Mouse (Mus musculus): ENCODE data around the gene Slc4a1.

Gene Slc4a1

DNA sequence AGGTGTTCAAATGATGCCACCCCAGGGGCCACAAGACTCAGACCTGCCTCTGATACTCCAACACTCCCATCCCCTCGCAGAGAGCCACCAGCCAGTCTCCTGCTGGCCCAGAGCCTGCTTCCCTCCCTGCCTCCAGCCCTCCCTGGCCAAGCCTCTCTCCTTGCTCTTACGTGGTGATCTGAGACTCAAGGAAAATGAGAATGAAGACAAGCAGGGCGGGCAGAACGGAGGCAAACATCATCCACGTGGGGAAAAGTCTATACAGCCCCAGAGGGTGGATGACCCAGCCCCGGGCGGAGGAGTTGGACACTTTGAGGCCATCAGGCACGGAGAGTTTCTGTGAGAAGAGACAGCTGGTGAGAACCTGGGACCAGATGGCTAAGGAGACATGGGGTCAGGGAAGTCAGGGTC lies 13.0 kb downstream of the Slc4a1 start:
- in situ Hi-C loops (cut with MboI, MseI) = no loop called here

DNA sequence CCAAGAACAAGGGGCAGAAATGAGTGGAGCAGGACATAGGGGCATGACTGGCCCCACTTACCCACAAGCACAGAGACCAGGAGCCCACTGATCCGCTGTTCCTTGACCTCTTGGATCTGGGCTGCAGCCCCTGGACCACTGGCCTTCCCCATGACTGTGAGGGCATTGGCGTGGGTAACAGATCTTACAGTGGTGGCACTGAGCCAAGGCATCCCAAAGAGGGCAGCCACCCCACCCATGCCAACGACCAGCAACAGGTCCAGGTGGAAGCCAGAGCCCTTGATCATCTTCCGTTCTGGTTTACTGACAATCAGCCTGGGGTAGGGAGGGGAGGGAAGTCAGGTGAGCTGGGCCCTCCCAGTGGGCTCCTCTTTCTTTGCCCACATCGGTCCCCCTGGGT lies 13.6 kb downstream of the Slc4a1 start:
- in situ Hi-C loops (cut with MboI, MseI) = no loop called here

DNA sequence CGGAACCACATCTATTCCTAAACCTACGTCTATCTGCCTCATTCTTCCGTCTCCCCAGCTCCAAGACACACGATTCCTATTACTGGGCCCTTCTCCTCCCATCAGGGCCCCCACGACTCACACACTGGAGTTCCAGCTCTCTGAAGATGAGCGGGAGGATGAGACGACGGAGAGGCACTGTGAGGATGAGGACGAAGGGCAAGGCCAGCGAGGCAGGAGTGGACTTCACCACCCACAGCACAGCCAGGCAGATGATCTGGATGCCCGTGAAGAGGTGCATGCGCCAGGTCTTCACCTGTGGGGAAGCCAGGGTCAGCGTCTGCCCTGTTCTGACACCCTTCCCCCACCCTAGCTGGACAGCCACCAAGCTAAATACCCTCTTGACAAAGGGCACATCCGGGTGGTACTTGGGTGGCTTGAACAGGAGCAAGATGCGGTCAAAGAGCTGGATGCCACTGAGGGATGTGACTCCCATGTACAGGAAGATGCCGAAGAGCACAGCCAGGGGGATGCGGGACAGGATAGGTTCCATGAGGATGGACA lies 15.0 kb downstream of the Slc4a1 start:
- in situ Hi-C loops (cut with MboI, MseI) = no loop called here

DNA sequence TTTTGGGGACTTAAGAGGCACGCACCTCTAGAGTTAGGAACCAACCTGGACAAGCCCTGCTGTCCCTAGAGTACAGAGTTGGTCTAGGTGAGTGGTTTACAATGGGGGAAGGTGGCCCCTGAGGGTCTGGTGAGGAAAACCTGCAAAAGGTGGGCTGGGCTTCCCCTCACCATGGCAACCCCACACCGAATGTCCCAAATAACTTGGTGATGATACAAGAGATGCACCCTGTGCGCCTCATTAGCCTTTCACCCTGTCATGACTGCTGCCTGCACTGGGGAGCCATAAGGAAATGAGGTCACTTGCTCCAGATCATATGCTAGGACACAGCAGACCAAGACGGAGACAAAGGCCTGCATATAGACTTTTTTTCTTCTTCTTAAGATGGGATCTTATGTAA lies 15.6 kb downstream of the Slc4a1 start:
- in situ Hi-C loops (cut with MboI, MseI) = no loop called here

DNA sequence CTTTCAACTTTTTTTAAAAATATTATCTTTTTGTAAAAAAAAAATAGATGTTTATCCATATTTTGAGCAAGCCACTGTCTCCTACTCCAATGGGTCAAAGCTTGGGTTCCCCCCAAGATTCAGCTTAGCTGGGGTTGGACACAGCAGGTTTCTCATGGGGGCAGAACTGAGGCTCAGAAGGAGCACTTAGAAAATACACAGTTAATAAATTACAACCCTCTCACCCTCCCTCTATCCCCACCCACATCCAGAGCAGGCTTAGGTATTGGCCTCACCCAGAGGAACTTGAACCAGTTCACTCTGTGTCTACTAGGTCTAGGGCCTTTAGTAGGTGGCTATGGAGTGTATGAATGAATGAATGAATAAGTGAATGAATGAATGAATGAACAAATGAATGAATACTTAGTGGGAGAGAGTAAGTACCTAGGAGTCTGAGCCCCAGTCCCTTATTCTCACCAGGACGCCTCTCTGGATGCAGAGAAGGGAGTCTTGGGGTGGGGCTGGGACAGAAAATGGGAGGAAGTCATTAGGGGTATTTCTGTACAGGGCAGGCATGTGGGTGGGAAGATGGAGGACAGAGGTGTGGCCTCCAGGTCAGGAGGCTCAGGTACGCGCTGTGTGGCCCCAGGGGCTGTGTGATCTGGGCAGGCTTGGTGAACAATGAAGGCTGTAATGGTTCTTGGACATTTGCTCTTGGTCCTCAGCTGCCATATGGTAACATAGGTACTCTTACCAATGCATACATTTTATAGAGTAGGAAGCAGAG lies 16.6 kb downstream of the Slc4a1 start:
- in situ Hi-C loops (cut with MboI, MseI) = no loop called here

DNA sequence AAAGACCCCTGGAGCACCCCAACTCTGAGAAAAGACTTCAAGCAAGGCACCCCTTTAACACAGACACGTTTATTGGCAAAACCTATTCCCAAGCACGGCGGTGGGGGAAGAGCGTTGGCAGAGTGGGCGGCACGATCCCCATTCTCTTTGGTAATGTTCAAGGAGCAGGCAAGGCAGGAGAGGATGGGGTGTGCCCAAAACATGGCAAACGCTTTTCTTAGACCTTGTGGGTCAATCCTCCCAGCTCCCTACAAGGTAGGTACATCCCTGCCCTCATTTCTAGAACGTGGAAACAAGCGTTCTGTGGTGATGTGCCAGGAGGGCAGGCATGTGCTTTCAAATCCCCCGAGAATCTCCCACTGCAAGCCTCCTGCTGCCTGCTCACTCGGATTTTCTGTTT lies 17.2 kb downstream of the Slc4a1 start:
- in situ Hi-C loops (cut with MboI, MseI) = no loop called here

DNA sequence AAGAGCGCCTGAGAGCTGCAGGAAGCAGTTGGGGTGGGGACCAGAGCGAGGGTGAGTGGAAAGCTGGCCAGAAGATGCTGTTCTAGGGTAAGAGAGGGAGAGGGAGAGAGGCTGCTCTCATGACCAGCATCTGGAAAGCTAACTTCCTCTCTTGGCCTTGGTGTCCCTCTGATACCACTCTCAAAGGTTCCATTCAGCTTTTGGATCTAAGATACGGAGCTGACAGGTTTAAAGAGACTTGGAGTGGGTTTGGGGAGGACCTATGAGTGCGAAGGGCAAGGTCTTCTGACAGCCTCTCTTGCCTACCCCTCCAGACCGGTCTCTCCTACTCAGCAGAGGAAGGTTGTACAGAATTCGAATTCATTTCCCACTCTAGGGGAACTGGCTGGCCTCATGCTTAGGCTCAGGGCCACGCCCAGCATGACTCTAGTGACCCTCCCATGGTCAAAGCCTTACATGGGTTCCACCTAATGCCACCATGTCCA lies 17.9 kb downstream of the Slc4a1 start:
- in situ Hi-C loops (cut with MboI, MseI) = no loop called here

DNA sequence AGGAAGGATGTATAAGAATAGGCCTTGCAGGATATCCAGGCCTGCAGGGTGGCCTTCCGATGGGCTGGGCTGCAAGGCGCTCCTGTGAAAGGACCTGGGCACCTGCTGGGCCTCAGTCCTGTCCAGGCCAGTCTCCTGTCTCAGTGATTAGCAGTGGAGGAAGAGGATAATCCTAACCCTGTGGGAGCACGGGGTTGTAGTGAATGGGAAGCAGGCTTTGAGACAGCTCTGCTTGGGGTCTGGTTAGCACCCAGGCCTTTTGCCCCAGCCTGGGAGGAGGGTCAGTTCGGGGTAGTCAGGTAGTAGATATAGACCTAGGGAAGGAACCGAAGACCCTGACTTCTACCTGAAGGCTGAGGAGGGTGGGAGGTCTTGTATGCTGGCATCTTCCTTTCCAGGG lies 18.3 kb downstream of the Slc4a1 start:
- in situ Hi-C loops (cut with MboI, MseI) = no loop called here

DNA sequence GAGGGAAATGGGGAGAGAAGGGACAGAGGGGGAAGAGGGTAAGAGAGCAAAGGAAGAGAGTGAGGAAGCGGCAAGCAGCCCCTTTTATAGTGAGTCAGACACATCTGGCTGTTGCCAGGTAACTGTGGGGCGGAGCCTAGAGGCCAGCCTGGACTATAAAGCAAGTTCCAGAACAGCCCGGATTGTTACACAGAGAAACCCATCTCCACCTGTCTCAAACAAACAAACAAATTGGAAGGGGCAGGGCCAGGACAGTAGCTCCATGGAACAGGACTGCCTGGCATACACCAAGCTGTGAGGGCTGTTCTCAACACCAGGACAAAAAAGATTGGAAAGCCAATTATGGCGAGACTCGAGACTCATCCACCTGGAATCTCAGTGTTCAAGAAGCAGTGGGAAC lies 19.1 kb downstream of the Slc4a1 start:
- in situ Hi-C loops (cut with MboI, MseI) = no loop called here

DNA sequence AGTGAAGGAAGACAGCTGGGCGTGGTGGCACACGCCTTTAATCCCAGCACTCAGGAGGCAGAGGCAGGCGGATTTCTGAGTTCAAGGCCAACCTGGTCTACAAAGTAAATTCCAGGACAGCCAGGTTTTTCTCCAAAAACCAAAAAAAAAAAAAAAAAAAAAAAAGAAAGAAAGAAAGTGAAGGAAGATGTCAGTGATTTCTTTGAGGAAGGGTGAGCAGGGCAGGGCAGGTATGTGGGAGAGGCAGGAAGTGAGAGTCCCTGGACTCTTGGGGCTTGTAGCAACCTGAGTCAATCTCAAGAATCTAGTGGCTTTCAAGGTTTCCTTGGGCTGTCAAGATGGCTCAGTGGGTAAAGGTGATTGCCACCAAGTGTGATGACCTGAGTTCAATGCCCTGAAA lies 21.5 kb downstream of the Slc4a1 start:
- in situ Hi-C loops (cut with MboI, MseI) = no loop called here

DNA sequence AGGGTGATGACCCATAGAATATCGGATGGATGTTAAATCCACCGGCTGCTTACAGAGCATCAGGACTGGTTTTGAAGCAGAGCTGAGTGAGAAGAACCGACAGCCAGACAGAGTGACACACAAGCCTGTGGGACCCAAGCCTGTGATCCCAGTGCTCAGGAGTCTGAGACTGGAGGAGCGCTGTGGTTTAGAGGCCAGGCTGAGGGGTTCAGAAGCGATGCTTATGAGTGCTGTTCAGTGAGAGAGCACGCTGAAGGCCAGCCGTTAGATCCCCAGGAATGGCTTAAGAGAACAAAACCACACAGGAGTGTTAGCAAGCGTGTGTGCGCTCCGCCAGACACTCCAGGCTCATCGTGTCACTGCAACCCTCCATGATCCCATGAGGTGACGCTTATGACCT lies 23.3 kb downstream of the Slc4a1 start:
- in situ Hi-C loops (cut with MboI, MseI) = no loop called here

DNA sequence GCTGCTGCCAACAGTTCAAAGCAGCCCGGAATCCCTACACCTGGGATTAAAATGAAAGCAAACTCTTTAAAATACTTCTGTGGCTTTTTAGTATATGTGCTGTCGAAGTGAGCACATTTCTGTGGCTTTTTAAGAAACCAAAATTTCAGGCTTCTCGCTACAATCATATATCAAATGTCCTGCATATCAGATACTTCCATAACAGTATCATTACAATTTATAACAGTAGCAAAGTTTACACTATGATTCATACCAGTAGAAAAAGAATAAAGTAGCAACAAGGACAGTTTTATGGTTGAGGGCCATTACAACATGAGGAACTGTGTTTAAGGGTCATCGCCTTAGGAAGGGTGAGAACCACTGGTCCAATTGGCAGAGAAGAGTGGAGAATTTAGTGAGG lies 24.9 kb downstream of the Slc4a1 start:
- in situ Hi-C loops (cut with MboI, MseI) = no loop called here

DNA sequence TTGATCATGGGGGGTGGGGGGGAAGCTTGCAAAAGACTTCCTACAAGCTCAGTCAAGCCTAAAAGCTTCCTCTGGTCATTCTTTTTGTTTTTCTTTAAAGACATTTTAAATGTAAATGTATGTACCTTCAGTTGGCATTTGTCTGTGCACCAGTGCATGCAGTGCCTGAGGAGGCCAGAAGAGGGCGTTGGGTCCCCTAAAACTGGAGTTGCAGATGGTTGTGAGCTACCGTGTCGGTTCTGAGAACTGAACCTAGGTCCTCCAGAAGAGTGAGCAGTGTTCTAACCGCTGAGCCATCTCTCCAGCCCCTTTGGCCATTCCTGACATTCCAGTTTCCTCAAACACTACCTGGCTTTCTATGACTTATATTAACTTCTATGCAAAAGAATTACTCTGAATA lies 26.4 kb downstream of the Slc4a1 start:
- in situ Hi-C loops (cut with MboI, MseI) = no loop called here

DNA sequence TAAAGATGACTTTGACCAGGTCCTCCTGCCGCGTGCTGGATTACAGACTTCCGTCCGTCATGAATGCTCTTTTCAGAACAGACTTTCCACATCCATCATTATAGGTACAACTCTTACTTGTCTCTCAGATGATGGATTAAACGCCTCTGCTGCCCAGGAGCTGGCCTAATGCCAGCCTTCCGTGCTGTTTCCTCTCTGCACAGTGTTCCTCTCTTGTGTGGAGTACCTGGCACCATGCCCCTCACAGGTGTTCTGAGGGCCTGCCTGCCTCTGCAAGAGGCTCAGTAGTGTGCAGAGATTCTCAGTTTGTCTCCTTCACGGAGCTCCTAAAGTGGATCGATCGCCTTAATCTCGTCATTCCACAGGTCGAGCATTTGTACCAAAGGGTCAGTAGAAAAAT lies 26.8 kb downstream of the Slc4a1 start:
- in situ Hi-C loops (cut with MboI, MseI) = no loop called here

DNA sequence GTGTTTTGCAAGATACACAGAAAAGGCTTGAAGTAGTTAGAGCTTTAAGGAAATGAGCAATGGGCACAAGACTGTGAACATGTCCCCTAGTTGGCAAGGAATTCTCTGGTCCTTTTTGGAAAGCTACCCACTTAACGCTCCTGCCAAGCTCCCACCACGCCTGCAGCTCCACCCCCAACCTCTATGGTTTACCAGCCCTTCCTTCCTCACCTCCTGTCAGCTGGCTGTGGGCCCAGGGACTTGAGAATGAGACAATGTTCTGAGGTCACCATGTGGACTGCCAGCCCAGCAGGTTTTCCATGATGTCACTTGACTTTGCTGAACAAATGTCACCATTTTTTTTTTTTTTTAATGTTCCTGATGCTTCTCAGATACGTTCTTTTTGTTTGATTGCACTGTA lies 27.4 kb downstream of the Slc4a1 start:
- in situ Hi-C loops (cut with MboI, MseI) = no loop called here

DNA sequence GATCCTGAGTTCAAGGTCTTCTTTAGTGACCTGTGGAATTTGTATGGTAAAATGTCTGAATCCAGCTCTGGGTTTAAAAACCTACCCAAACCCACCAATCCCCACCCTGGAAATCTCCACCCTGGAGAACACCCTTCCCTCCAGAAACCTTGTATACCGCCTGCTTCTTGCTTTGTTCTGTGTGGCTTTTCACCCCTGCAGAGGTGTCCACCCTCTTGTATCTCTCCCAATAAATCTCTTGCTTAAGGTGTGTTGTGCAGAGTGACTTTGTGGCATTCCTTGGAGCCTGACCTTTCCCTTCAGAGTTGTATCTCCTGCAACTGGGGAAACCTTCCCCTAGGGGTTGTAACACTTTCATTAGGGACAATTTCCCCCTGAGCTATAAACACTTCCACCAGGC lies 28.1 kb downstream of the Slc4a1 start:
- in situ Hi-C loops (cut with MboI, MseI) = no loop called here

DNA sequence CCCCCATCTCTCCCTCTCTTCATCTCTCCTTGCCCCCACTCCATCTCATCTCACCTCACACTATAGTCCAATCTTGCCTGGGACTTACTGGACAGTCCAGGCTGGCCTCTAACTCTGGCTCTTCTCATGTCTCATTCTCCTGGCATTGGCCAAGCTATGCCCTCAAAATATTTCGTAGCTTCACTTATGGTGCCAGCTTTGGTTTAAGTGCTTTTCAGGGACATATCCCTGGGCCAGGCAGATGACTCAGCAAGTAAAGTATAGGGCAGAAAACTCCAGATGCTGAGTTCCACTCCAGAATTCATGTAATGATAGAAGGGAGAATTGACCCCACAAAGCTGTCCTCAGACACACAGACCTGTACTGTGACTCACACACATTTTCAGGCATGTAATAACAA lies 29.8 kb downstream of the Slc4a1 start:
- in situ Hi-C loops (cut with MboI, MseI) = no loop called here

DNA sequence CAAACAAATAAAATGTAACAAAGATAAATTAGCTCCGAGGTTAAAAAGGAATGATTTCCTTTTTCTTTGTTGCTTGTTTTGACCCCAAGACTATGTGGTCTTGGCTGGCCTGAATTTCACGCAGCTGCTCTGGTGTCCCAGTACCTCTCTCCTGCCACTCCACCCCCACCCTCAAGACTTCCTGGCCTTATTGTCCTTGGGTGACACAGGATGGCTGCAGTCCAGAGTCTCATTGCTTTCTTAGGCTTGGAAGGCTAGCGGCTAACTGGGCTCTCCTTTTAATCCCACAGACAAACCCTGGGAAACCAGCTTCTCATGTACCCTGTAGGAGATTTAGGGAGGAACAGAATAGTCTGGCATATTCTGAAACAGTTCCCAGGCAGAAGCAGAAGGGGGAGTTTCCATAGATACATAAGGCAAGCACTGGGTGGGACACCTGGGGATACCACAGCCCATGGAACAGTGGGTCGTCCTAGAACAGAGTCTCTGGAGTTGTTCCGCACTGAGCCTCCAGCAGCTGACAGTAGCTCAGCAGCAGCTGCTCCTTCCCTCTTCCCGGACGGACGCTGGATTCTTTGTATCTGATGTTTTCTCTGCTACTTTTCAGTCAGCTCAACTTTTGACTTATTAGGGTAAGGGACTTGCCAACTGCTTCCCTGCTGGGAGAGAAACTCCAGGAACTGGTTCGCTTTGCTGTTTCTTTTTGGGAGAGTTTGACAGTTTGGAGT lies 30.9 kb downstream of the Slc4a1 start:
- in situ Hi-C loops (cut with MboI, MseI) = loop anchor here in 1 of 2 experiments (5.0 kb wide), 1 partner anchor 37 kb away; no protein-coding TSS in a partner anchor

DNA sequence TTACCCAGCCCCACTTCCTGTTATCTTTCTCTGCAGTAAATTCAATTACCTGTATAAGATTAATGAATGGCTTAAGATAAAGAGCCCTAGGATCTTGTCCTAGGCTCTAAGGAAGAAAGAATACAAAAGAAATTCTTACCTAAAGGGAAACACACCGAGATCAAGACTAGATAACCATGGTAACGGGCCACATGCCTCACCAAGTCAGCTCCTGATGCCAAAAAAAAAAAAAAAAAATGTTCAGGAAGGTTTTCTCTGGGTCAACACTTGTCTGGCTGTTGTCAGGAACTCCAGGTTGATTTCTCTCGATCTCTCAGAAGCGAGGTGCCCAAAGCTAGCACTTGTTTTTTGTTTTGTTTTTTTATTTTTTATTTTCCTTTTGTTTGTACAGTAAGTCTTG lies 32.0 kb downstream of the Slc4a1 start:
- in situ Hi-C loops (cut with MboI, MseI) = loop anchor here in 1 of 2 experiments (5.0 kb wide), 1 partner anchor 38 kb away; no protein-coding TSS in a partner anchor

DNA sequence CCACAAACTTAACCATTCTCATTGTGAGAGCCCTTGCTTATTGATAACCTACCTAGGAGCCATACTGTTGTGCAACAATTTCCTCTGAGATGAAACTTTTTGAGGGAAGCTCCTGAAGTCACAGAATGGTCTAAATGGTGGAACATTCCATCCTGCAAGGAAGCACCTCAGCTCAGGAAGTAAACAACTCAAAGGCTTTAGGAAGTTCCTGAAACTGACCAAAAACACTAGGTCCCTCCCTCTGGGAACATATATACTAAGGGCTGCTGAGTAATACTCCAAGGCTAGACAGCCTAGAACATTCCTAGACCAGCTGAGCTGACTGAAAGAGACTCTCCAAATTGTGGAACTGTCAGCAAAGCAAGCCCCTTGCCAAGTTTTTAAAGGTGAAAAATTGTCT lies 32.9 kb downstream of the Slc4a1 start:
- in situ Hi-C loops (cut with MboI, MseI) = loop anchor here in 1 of 2 experiments (5.0 kb wide), 1 partner anchor 39 kb away; no protein-coding TSS in a partner anchor

DNA sequence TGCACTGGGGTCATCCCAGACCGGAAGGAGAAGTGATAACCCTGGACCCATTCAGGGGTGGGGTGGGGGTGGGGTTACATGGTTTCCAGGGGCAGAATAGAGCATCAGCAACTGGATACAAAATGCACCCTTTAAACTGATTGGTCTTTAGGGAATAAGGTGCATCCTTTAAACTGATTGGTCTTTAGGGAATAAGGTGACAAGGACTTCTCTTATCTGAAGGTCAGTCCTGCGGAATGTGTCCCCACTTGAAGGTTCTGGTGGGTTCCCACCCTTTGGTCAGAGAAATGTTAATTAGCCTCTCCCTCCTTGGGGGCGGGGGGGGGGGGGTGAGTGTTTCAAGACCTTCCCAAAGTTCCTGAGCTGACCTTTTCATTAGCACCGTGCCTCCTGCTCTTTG lies 34.2 kb downstream of the Slc4a1 start:
- in situ Hi-C loops (cut with MboI, MseI) = loop anchor here in 1 of 2 experiments (5.0 kb wide), 1 partner anchor 40 kb away; no protein-coding TSS in a partner anchor

DNA sequence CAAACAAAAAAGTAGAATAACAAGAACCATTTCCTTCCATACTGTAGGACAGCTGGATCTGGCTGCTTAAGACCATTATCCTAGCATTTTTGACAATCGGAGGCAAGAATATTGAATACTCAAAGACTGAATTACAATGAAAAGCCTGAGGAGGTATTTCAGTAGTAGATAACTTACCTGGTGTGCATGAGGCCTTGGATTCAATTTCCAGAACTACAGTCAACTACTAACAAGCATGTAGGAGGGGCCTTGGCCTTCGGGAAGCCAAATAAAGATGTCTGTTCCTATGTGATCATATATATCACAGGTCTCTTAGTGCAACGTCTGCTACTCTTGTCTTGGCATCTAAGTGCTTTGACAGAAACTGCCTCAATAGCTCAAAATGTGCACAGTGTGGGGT lies 36.0 kb downstream of the Slc4a1 start:
- in situ Hi-C loops (cut with MboI, MseI) = loop anchor here in 1 of 2 experiments (5.0 kb wide), 1 partner anchor 42 kb away; no protein-coding TSS in a partner anchor

Data from T-helper 17 cell (primary cell).